Mouse (Mus musculus) spleen, adult 2 months (tissue): ENCODE data around the gene Map4.

Experiments
- CTCF ChIP-seq: fragments of 200-500 bp; IDR thresholded peaks from 2 replicates; pipeline ENCODE4 v1.5.1; 2011; ENCODE audit warnings: mild to moderate bottlenecking, inconsistent platforms; ENCODE audit not compliant: insufficient read depth, insufficient read length, insufficient replicate concordance; ENCODE audit errors: extremely low read depth
- POLR2A ChIP-seq: fragments of 200-500 bp; IDR thresholded peaks from 2 replicates; pipeline ENCODE4 v1.6.1; 2011; ENCODE audit warnings: low read depth, low read length, inconsistent platforms

DNA sequence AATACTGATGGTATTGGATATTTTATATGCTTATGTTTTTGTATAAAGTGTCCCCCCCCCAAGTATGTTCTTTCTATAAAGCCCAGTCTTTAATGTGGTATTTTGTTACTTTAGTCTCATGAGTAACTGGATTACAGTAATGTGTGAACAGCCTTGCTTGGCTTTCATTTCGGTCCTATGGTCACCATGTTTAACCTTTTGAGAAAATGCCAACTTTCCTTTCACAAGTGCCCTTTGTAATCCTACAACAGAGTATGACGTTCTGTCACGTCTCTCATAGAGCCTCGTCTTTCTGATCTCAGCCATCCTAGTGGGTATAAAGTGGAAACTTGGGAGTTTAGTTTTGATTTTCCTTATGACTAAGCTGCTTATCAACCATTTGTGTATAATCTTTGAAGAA is 11.5 kb downstream of the Map4 start:
- TF ChIP-seq CTCF (no peak), POLR2A (no peak)
